Mouse (Mus musculus) brain, embryonic 14.5 days (tissue): ENCODE measurements at regions not wholly inside any gene's neighbourhood (a gene's known extent, or its start where the extent isn't known, plus 50 kb on each side); places are given as distances from the start of the nearest gene placed in this dataset.
"Not testable (repeated sequence)": the region's sequence is repeated elsewhere in the genome, so short reads cannot be mapped to it uniquely, and the experiment has no call there.

Experiments used
- DNase-seq: peaks from one replicate; pipeline ENCODE4 v3.0.0-alpha.2; 2011; ENCODE audit warnings: low read depth
- CTCF ChIP-seq: fragments of 200-500 bp; IDR thresholded peaks from 2 replicates; pipeline ENCODE4 v1.5.1; 2012; ENCODE audit warnings: inconsistent platforms, mild to moderate bottlenecking, moderate library complexity, borderline replicate concordance; ENCODE audit not compliant: insufficient read depth, insufficient read length; ENCODE audit errors: extremely low read depth
- POLR2A ChIP-seq: fragments of 200-500 bp; IDR thresholded peaks from 2 replicates; pipeline ENCODE4 v1.6.1; 2012; ENCODE audit warnings: mild to moderate bottlenecking, inconsistent platforms, borderline replicate concordance; ENCODE audit not compliant: poor library complexity, insufficient read depth, insufficient read length, severe bottlenecking; ENCODE audit errors: extremely low read depth

DNA sequence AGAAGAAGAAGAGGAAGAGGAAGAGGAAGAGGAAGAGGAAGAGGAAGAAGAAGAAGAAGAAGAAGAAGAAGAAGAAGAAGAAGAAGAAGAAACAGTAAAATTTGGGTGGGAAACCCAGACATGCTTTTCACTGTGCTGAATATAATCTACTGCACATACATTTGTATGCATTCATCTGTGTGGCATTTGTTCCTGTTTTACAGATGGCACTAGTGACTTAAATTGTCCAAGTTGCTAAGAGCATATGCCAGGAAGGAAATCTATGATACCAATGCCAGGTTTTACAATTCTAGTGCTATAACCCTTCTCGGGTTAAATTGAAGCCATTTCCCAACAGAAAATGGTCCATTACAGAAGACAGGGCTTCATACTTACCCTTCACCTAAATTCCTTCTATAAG lies 291.7 kb upstream of the Klf6 start:
- TF ChIP-seq POLR2A = no peak
- no peak for TF ChIP-seq CTCF
- peak; percentile 12 for DNase-seq

DNA sequence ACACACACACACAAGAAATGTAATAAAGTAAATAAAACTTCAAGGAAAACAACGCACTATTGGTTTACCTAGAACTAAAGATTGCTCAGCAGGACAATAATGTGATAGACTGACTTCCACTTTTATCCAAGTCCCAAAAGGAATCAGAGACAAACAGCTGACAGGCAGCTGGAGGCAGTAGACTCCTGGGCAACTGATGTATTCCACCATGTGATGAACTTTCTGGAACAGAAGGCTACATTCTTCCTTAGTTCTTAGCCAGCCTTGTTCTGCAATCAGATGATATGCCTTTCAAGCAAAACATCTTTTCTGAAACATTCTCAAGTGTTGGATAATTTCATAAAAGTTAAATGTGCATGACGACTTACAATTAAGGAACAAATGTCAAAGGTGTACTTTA lies 290.9 kb upstream of the Klf6 start:
- TF ChIP-seq POLR2A (no peak), CTCF (no peak)
- no peak for DNase-seq

DNA sequence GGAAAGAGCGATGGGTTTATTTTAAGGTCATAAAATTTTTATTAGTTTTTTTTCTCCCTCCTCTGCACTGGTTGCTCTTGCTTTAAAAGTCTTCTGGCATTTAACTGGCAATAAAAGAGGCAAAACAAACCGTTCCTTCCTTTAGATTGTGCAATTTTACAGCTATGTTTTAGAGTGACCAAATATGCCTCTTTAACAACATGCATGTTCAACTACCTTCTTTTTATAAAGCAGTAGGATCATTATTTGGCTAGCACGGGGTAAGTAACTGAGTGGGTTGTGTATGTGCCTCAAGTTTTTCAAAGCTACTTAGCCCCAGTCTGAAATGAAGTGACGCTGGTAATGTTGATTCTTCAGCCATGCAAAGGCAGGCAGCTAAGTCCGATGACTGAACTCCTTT lies 284.7 kb upstream of the Klf6 start:
- TF ChIP-seq CTCF (no peak), POLR2A (no peak)
- DNase-seq = no peak

DNA sequence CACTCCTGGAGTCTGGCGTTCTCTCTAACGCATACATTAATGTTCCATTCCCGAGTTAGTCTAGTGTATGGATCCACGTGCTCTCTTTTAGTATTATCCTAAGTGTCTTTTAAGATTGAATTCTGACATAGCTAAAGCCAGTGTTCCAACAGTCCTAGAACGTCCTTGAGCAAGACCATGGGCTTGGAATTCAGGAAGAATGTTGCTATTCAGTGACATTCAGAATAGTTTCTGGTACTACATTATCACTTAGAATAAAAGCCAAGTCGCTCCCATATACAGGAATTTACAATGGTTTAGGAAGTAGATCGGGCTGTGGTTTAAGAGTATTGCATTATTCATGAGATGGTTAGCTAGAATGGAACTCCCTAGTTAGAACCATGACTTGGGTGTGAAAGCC lies 277.6 kb upstream of the Klf6 start:
- not testable (repeated sequence) for DNase-seq

DNA sequence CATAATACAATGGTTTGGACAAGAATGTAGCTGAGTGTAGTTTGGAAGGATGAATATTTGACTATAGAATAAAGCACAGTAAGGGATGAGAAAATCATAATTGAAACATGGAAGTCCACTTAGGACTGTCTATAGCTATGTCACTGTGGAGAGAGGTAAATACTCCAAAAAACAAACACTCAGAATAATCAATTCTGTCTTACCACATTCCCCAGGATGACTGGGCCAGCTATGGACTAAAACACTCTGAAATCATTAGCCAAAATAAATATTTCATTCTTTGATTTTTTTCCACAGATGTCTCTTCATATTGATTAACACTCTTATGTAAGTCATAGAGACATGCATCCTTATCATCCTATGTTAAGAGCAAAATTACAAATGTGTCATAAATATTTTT lies 274.1 kb upstream of the Klf6 start:
- DNase-seq = no peak
- no peak for TF ChIP-seq POLR2A
- no peak for TF ChIP-seq CTCF

DNA sequence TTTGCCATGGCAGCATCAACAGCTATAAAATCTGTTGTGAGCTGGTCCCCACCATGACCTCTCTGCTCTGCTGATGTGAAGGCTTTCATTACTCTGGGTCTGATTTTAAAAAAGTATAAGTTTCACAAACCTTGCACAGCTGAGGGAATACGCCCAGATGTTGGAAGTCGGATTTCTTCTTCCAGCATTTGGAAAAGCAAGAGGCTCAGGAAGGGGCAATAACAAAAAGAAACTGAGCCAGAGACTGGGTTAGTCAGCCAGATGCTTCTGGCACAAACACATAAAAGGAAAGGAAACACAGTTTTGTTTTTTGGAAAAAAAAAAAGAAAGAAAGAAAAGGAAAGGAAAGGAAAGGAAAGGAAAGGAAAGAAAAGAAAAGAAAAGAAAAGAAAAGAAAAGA lies 270.0 kb upstream of the Klf6 start:
- TF ChIP-seq CTCF (no peak), POLR2A (no peak)
- DNase-seq = no peak

DNA sequence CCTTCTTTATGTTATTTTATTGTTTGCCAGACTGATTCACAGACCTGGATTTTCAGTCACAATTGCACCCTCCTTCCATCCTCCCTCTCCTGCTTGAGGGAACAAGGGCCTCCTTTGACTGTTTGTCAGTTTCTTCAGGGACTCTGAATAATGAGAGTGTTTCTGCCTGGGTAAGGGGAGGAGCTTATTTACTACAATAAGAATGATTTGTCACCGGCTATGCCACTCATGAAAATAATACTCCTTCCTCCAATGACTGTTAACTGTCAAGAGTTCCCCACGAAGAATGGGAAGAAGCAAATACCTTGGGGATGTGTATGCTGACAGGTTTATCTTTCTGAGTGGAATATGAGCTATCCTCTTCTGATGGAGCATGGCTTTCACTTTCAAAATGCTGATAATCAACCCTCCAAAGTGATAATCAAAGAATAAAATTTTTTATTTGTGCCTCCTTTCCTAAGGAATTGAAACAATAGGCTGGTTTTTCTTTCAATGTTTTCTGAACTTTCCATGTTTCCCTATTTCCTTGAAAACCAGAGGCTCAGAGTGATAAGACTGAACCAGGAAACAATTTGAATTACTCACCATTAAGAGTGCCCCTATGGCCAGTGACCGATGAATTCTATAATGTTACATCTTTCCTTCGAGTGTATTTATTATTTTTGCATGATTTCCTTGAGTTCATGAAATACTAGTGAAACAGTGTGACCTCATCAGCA lies 269.3 kb upstream of the Klf6 start:
- DNase-seq = peak; percentile 37
- TF ChIP-seq CTCF (no peak), POLR2A (no peak)

DNA sequence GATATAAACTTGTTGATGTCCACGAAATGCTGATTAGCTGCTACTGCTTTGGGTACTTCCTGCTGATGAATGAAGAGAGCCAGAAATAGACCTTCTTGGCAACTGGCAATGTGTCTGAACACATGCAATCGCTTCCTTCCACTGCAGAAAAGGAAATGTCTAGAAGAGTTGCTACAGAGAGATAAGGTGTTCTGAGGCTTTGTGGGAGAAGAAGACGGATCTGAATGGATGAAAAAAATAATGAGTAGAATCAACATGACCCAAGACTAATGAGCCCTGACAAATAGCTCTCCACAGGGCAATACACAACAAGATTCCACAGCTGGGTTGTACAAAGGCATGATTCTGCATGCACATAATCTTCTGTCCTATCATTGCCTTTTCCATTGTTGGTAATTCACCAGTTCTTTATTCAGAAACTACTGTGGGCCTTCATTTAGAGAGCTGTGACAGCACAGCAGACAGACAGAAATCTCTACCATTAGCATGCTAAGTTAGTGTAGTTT lies 268.7 kb upstream of the Klf6 start:
- TF ChIP-seq CTCF (no peak), POLR2A (no peak)
- peak; percentile 9 for DNase-seq

DNA sequence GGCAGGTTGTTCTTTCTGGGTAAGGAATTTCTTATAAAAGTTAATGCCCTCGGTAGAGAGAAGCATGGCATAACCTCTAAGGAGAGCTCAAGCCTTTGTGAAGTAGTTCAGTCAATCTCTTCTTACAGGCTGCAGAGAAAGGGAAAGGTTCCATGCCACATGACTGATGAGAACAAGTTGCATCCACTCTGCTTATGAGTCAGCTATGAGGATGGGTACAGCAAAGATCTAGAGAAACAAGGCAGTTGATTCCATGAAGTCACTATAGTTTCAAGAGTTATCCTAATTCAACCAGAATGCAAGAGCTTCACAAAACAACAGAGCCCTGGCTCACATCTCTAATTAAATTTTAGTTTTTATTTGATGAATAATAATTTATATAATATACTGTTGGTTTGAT lies 259.6 kb upstream of the Klf6 start:
- TF ChIP-seq POLR2A (no peak), CTCF (no peak)
- no peak for DNase-seq

DNA sequence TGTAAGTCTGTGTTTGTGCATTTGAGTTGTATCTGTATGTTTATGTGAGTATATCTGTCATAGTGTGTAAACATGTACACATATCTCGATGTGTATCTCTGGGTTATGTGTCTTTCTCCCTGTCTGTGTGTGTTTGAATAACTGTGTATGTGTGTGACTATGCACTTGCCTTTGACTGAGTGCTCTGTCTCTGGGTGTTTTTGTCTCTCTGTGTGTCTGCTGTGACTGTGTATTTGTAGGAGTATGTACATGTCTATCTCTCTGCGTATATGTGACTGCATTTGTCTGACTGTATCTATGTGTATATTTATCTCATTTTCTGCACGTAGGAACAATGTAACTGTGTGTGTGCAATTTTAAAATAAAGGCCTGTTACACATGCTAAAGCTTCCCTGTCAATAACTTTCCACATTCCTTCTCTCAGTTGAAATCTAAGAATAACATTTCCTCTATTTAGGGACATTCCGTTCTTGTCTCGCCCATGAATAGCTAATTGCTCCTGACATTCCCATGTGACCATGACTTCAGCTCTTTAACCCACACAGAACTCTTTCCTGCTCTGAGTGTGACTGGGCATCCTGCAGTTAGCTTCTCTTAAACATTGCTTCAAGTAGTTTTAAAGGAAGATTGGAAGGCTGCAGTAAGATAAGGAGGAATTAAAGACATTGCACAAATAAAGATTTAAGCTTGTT lies 257.2 kb upstream of the Klf6 start:
- no peak for DNase-seq
- no peak for TF ChIP-seq POLR2A

DNA sequence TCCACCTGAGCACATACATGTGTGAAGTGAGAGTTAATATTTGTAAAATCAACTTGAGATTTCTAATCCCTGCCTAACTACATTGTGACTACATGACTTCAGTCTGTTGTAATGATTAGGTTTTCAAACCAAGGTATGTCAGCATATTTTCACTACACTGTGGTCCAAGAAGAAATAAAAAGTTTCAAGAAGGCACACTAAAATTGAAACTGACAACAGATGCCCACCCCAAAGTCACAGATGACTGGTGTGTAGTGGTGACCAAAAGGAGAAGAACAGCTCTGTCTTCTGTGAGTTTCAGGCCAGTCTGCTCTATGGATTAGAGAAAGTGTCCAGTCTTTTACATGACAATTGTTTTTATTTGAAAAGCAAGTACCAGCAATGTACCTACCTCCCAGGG lies 255.9 kb upstream of the Klf6 start:
- no peak for DNase-seq
- TF ChIP-seq POLR2A (no peak), CTCF (no peak)

DNA sequence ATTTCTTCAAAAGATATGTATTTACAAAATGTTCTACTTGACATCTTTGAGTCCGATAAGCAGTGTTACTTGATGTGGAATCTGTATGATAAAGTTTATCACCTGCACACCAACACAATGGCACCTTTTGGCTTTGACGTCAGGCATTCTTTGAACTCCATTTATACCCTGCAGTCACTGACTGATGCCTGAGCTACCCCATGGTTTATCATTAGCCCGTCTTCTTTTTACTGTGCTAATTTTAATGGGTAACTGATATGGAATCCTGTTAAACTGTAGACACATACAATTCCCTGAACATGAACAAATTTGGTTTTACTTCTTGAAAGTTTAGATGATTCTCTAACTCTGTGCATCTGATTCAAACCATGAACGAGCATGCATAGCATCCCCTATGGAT lies 253.8 kb upstream of the Klf6 start:
- TF ChIP-seq POLR2A (no peak), CTCF (no peak)
- DNase-seq = no peak

DNA sequence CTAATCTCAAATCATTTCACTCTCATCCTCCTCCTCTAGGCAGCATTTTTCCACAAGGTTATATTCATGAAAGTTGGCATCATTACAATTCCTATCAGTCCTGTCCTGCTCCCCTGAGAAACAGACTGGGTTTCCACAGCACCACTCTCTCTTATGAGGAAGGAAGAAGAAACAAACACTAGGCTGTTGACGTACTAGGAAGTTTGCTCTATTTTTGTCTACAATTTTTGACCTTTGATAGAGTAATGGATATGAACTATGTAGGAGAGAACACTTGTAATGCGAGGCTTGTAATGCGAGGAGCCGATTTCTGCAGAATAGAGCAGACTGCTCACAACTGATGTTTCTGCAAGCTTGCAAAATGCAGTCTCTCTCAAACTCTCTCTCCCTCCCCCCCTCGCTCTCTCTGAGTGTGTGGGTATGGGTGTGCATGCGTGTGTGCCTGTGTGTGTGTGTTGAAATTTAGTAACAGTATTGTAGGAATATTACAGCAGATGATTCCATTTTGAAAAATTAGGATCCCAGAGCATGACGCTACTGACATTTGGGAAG lies 247.0 kb upstream of the Klf6 start:
- TF ChIP-seq POLR2A = no peak
- TF ChIP-seq CTCF = no peak
- peak; percentile 11 for DNase-seq
